Mouse (Mus musculus) hindbrain, embryonic 13.5 days (tissue): ENCODE measurements around the gene Rrnad1. TPM values are rescaled to one million over a fixed set of nuclear protein-coding genes. Genes with fewer than 3 reads are reported as not detected.

Experiments used
- ATAC-seq: fragments of 200-750 bp; cut with Nextera tagmentation; 2 replicates; pipeline ENCODE4 v1.8.0; 2017; ENCODE audit warnings: moderate TSS enrichment; ENCODE audit not compliant: low FRiP score
- H3K27ac ChIP-seq: fragments of 300-500 bp; sonication (generic); 2 replicates; pipeline ENCODE4 v1.5.1; 2015; ENCODE audit warnings: inconsistent platforms, mild to moderate bottlenecking, moderate library complexity
- H3K27me3 ChIP-seq: fragments of 300-500 bp; sonication (generic); 2 replicates; pipeline ENCODE4 v1.6.1; 2015; ENCODE audit warnings: mild to moderate bottlenecking, inconsistent platforms
- H3K36me3 ChIP-seq: fragments of 300-500 bp; sonication (generic); 2 replicates; pipeline ENCODE4 v1.6.1; 2015; ENCODE audit warnings: mild to moderate bottlenecking, inconsistent platforms
- H3K4me1 ChIP-seq: fragments of 300-500 bp; sonication (generic); replicated peaks from 2 replicates; pipeline ENCODE4 v1.6.1; 2015; ENCODE audit warnings: inconsistent platforms
- H3K4me2 ChIP-seq: fragments of 300-500 bp; sonication (generic); 2 replicates; pipeline ENCODE4 v1.6.1; 2015; ENCODE audit warnings: inconsistent platforms, mild to moderate bottlenecking, moderate library complexity
- H3K4me3 ChIP-seq: fragments of 300-500 bp; sonication (generic); 2 replicates; pipeline ENCODE4 v1.5.1; 2015; ENCODE audit warnings: mild to moderate bottlenecking, inconsistent platforms
- H3K9ac ChIP-seq: fragments of 300-500 bp; sonication (generic); 2 replicates; pipeline ENCODE4 v1.6.1; 2015; ENCODE audit warnings: mild to moderate bottlenecking, inconsistent platforms
- H3K9me3 ChIP-seq: fragments of 300-500 bp; sonication (generic); 2 replicates; pipeline ENCODE4 v1.6.1; 2016; ENCODE audit warnings: inconsistent platforms
- WGBS: fragments of 180-500 bp; shearing (Covaris S2); methylation state at CpG from one replicate; pipeline ENCODE4 v1.1.7; 2015; 5-methylcytosine and 5-hydroxymethylcytosine counted together
- polyA plus RNA-seq: library from polyadenylated mRNA; unstranded; fragments of >200 nt; fragmentation: Nextera tagmentation; extraction: Ambion mirVana; gene quantifications from 2 replicates; pipeline ENCODE4 v1.2.1, GENCODE M21; 2015

Rrnad1 gene
- 19.3 and 20.7 TPM in 2 replicates for polyA plus RNA-seq

- Histone ChIP-seq H3K4me2 (peak within 1 kb of the TSS; percentile 81), H3K4me3 (peak within 1 kb of the TSS; percentile 93), H3K27me3 (no peaks in the 10 kb centered on the region), H3K36me3 (peaks cover 41% of the 10 kb centered on the region), H3K27ac (peak within 1 kb of the TSS; percentile 93), H3K9me3 (no peaks in the 10 kb centered on the region), H3K4me1 (peaks cover 46% of the 10 kb centered on the region), H3K9ac (peak within 1 kb of the TSS; percentile 96)
- peak; percentile 98 for ATAC-seq
- WGBS = under 1% methylated on average over 63 of the region's 78 CpGs
Observed at GRCm38 (mm10) chr3:87930078-87930795, at the start of gene Rrnad1, which contains the start of gene Isg20l2. Gene Rrnad1, minus strand, starts transcription at chr3:87930717. Gene Isg20l2, plus strand, starts transcription at chr3:87930314.

GRCm38 (mm10) chr3:87980085-87980484 lies 49.6 kb upstream of the Rrnad1 start:
- Histone ChIP-seq H3K4me3 (no peak overlapping the region), H3K27ac (peak overlapping the region; percentile 52; the same call in 1 of the 2 replicates), H3K27me3 (no peaks in the 10 kb centered on the region), H3K9ac (peak overlapping the region; percentile 35; the same call in 1 of the 2 replicates), H3K9me3 (no peaks in the 10 kb centered on the region), H3K36me3 (peaks cover 16% of the 10 kb centered on the region; the same call in 1 of the 2 replicates), H3K4me1 (peaks cover 55% of the 10 kb centered on the region), H3K4me2 (no peak overlapping the region)
- WGBS = 75% methylated on average over 3 of the region's 3 CpGs
- no peak for ATAC-seq

- Histone ChIP-seq H3K36me3 (peaks cover 16% of the 10 kb centered on the region; the same call in 1 of the 2 replicates), H3K27ac (no peak overlapping the region), H3K4me3 (no peak overlapping the region), H3K27me3 (no peaks in the 10 kb centered on the region), H3K9me3 (no peaks in the 10 kb centered on the region), H3K4me2 (no peak overlapping the region), H3K4me1 (peaks cover 56% of the 10 kb centered on the region), H3K9ac (no peak overlapping the region)
- ATAC-seq = no peak
- 85% methylated on average over 5 of the region's 5 CpGs for WGBS
Observed at GRCm38 (mm10) chr3:87979493-87979892, 49.0 kb upstream of the Rrnad1 start.

GRCm38 (mm10) chr3:87974381-87974987 lies 44.0 kb upstream of the Rrnad1 start:
- ATAC-seq = peak; percentile 46

GRCm38 (mm10) chr3:87973593-87974380 lies 43.3 kb upstream of the Rrnad1 start:
- Histone ChIP-seq H3K4me2 (peak overlapping the region; percentile 95), H3K9me3 (no peaks in the 10 kb centered on the region), H3K4me1 (peaks cover 49% of the 10 kb centered on the region), H3K36me3 (peaks cover 13% of the 10 kb centered on the region; the same call in 1 of the 2 replicates), H3K27me3 (peaks cover 13% of the 10 kb centered on the region; the same call in 1 of the 2 replicates), H3K9ac (peak overlapping the region; percentile 84), H3K27ac (peak overlapping the region; percentile 83), H3K4me3 (peak overlapping the region; percentile 60)
- 9% methylated on average over 14 of the region's 14 CpGs for WGBS
- ATAC-seq = no peak

More at GRCm38 (mm10) chr3:87974381-87974987, 44.0 kb upstream of the Rrnad1 start:
- Histone ChIP-seq H3K27ac (peak overlapping the region; percentile 83), H3K4me3 (peak overlapping the region; percentile 60), H3K9ac (peak overlapping the region; percentile 84), H3K27me3 (peaks cover 13% of the 10 kb centered on the region; the same call in 1 of the 2 replicates), H3K9me3 (no peaks in the 10 kb centered on the region), H3K4me1 (peaks cover 49% of the 10 kb centered on the region), H3K36me3 (peaks cover 15% of the 10 kb centered on the region; the same call in 1 of the 2 replicates), H3K4me2 (peak overlapping the region; percentile 95)
- 9% methylated on average over 12 of the region's 12 CpGs for WGBS

GRCm38 (mm10) chr3:87972776-87973175 lies 42.3 kb upstream of the Rrnad1 start:
- H3K9me3 ChIP-seq = no peaks in the 10 kb centered on the region
- WGBS = 19% methylated on average over 5 of the region's 5 CpGs
- H3K4me2 ChIP-seq = peak overlapping the region; percentile 95
- peak overlapping the region; percentile 83 for H3K27ac ChIP-seq
- peaks cover 13% of the 10 kb centered on the region; the same call in 1 of the 2 replicates for H3K27me3 ChIP-seq
- no peak for ATAC-seq
- peaks cover 8% of the 10 kb centered on the region; the same call in 1 of the 2 replicates for H3K36me3 ChIP-seq
- H3K4me1 ChIP-seq = peaks cover 49% of the 10 kb centered on the region
- H3K9ac ChIP-seq = peak overlapping the region; percentile 84
- peak overlapping the region; percentile 60 for H3K4me3 ChIP-seq

- H3K9me3 ChIP-seq = no peaks in the 10 kb centered on the region
- H3K4me2 ChIP-seq = peak overlapping the region; percentile 95
- peaks cover 49% of the 10 kb centered on the region for H3K4me1 ChIP-seq
- H3K9ac ChIP-seq = peak overlapping the region; percentile 84
- H3K4me3 ChIP-seq = peak overlapping the region; percentile 60
- 4% methylated on average over 8 of the region's 8 CpGs for WGBS
- H3K27me3 ChIP-seq = peaks cover 13% of the 10 kb centered on the region; the same call in 1 of the 2 replicates
- peak; percentile 33 for ATAC-seq
- H3K27ac ChIP-seq = peak overlapping the region; percentile 83
- H3K36me3 ChIP-seq = peaks cover 4% of the 10 kb centered on the region; the same call in 1 of the 2 replicates
Observed at GRCm38 (mm10) chr3:87972203-87972664, 41.7 kb upstream of the Rrnad1 start.

GRCm38 (mm10) chr3:87971489-87972202 lies 41.1 kb upstream of the Rrnad1 start:
- Histone ChIP-seq H3K27me3 (peaks cover 13% of the 10 kb centered on the region; the same call in 1 of the 2 replicates), H3K27ac (peak overlapping the region; percentile 83), H3K9me3 (no peaks in the 10 kb centered on the region), H3K4me1 (peaks cover 49% of the 10 kb centered on the region), H3K9ac (peak overlapping the region; percentile 84), H3K4me3 (peak overlapping the region; percentile 60), H3K36me3 (0 out of 2 replicates have a peak, but pooled peaks cover 3% of the 10 kb centered on the region), H3K4me2 (peak overlapping the region; percentile 95)
- WGBS = under 1% methylated on average over 57 of the region's 60 CpGs
- ATAC-seq = peak; percentile 49; the same call in 1 of the 2 replicates

- Histone ChIP-seq H3K4me3 (peak within 1 kb of the TSS; percentile 60), H3K27ac (peak within 1 kb of the TSS; percentile 83), H3K9me3 (no peaks in the 10 kb centered on the region), H3K4me2 (peak within 1 kb of the TSS; percentile 95), H3K36me3 (0 out of 2 replicates have a peak, but pooled peaks cover 3% of the 10 kb centered on the region), H3K4me1 (peaks cover 49% of the 10 kb centered on the region), H3K9ac (peak within 1 kb of the TSS; percentile 84), H3K27me3 (peaks cover 13% of the 10 kb centered on the region; the same call in 1 of the 2 replicates)
- peak; percentile 70 for ATAC-seq
- WGBS = 0% methylated on average over 44 of the region's 44 CpGs
Observed at GRCm38 (mm10) chr3:87970939-87971488, 40.5 kb upstream of the Rrnad1 start, which contains the start of gene Nes. Gene Nes, plus strand, starts transcription at chr3:87971078.

GRCm38 (mm10) chr3:87970184-87970938 lies 39.8 kb upstream of the Rrnad1 start:
- no peak for ATAC-seq
- H3K27ac ChIP-seq = peak overlapping the region; percentile 83
- under 1% methylated on average over 21 of the region's 21 CpGs for WGBS

More at GRCm38 (mm10) chr3:87970184-87970938, 39.8 kb upstream of the Rrnad1 start:
- H3K9me3 ChIP-seq = no peaks in the 10 kb centered on the region
- peaks cover 49% of the 10 kb centered on the region for H3K4me1 ChIP-seq
- peak overlapping the region; percentile 95 for H3K4me2 ChIP-seq
- peaks cover 13% of the 10 kb centered on the region; the same call in 1 of the 2 replicates for H3K27me3 ChIP-seq
- H3K4me3 ChIP-seq = peak overlapping the region; percentile 60
- H3K9ac ChIP-seq = peak overlapping the region; percentile 84; the same call in 1 of the 2 replicates
- 0 out of 2 replicates have a peak, but pooled peaks cover under 1% of the 10 kb centered on the region for H3K36me3 ChIP-seq
